Mouse (Mus musculus) CH12.LX (cell line): Measurements from ENCODE around the gene Nradd.

Source experiments
- BHLHE40 ChIP-seq: IDR thresholded peaks from 2 replicates; pipeline ENCODE4 v1.6.1; 2011; ENCODE audit warnings: mild to moderate bottlenecking, low read depth, low read length, improper control_type of control experiment
- CTCF ChIP-seq, 2 experiments: IDR thresholded peaks in 1 of 2; conservative IDR thresholded peaks in 1 of 2; 2 replicates each; pipeline ENCODE4 v1.5.1; 2011 to 2012; ENCODE audit warnings: low read depth in 2 of 2, low read length in 2 of 2, improper control_type of control experiment in 1 of 2, inconsistent platforms in 1 of 2, mild to moderate bottlenecking in 1 of 2, moderate library complexity in 1 of 2
- EP300 ChIP-seq: IDR thresholded peaks from 2 replicates; pipeline ENCODE4 v1.6.1; 2011; ENCODE audit warnings: low read length, improper control_type of control experiment
- MAX ChIP-seq: IDR thresholded peaks from 2 replicates; pipeline ENCODE4 v1.6.1; 2011; ENCODE audit warnings: low read length, improper control_type of control experiment
- POLR2A ChIP-seq: IDR thresholded peaks from 2 replicates; pipeline ENCODE4 v1.6.1; 2011; ENCODE audit warnings: low read depth, mild to moderate bottlenecking, improper control_type of control experiment, low read length
- POLR2AphosphoS2 ChIP-seq: IDR thresholded peaks from 2 replicates; pipeline ENCODE4 v1.6.1; 2011; ENCODE audit warnings: low read depth, low read length, improper control_type of control experiment
- RAD21 ChIP-seq: IDR thresholded peaks from 2 replicates; pipeline ENCODE4 v1.6.1; 2011; ENCODE audit warnings: low read depth, mild to moderate bottlenecking, low read length, improper control_type of control experiment, moderate library complexity
- TCF12 ChIP-seq: IDR thresholded peaks from 2 replicates; pipeline ENCODE4 v1.6.1; 2014; ENCODE audit warnings: low read depth, mild to moderate bottlenecking, inconsistent platforms, low read length, improper control_type of control experiment

DNA sequence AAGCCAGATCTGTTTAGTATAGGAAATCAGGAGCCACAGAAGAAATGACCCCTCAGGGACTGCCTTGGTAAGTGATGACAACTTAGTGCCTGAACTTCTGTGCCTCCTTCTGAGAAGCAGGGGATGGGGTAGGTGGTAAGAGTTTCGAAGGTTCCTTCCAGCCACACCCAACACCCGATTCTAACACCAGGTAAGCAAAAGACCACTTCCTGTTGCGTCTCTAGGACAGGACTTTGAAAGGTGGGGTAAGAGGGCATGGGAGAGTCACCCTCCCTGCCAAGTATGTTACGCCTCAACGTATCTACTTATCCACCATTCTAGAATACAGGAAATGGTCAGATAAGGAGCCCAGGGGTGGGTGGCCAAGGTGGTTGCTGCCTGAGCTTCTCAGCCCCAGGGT is 16.8 kb upstream of the Nradd start:
- TF ChIP-seq CTCF (conservative IDR thresholded peaks at IDR 0.05 in 1 of 2, IDR thresholded peaks at IDR 0.05 in 1 of 2; ENCODE audit: low read depth in 2 of 2, low read length in 2 of 2) (no peak), TCF12 (no peak), POLR2A (no peak), MAX (no peak), RAD21 (no peak), EP300 (no peak), BHLHE40 (no peak), POLR2AphosphoS2 (no peak)
